ENCODE assay signal across 11 mouse cellular contexts in genomic region chr19:44708885-44709284, GRCm38 (mm10). TPM values are rescaled to one million over a fixed set of nuclear protein-coding genes. Genes with fewer than 3 reads are reported as not detected.
DNase-seq lines count a peak whose midpoint lies in the region; ATAC-seq lines count a peak whose summit lies in the region.
"Had no signal": no experiment of that assay in that cellular context is flagged by ENCODE, and none has a peak within 500 bp of the region (broad histone marks: within the 10 kb centered on the region; RNA-seq: fewer than 3 reads in every experiment).

No protein-coding gene starts in this region.

- WGBS in heart, embryonic 16.5 days, result 3% methylated on average over 3 of the region's 3 CpGs
- 75% methylated on average over 3 of the region's 3 CpGs for WGBS in hindbrain, embryonic 14.5 days

- 0 out of 2 replicates have a peak, but pooled peaks cover 2% of the 10 kb centered on the region for H3K9me3 ChIP-seq in heart, embryonic 16.5 days (replicated peaks; ENCODE audit: control insufficient read depth, low read length)
- H3K9me3 ChIP-seq in hindbrain, embryonic 14.5 days (ENCODE audit: control insufficient read depth, low read length), result no peaks in the 10 kb centered on the region

- no peak overlapping the region for H3K27ac ChIP-seq in heart, embryonic 16.5 days (ENCODE audit: low read length)
- no peak overlapping the region for H3K27ac ChIP-seq in hindbrain, embryonic 14.5 days
- H3K27ac ChIP-seq: hindbrain, embryonic 10.5 days had no signal

- peak; percentile 87 for ATAC-seq in heart, embryonic 16.5 days (replicated peaks; ENCODE audit: extremely low read depth, insufficient read depth, low FRiP score)
- ATAC-seq in hindbrain, embryonic 14.5 days (ENCODE audit: low FRiP score), result no peak
- no peak for ATAC-seq in cerebellum, adult (ENCODE audit: insufficient number of reproducible peaks, low FRiP score, low TSS enrichment)

- H3K4me3 ChIP-seq in heart, embryonic 16.5 days (ENCODE audit: low read length), result no peak overlapping the region
- H3K4me3 ChIP-seq in hindbrain, embryonic 14.5 days (replicated peaks; ENCODE audit: low read length), result no peak overlapping the region
- H3K4me3 ChIP-seq: hindbrain, embryonic 10.5 days had no signal

- no peak overlapping the region for H3K9ac ChIP-seq in heart, embryonic 16.5 days (ENCODE audit: low read length)
- H3K9ac ChIP-seq in hindbrain, embryonic 14.5 days, result no peak overlapping the region

- H3K4me1 ChIP-seq in heart, embryonic 16.5 days (ENCODE audit: control insufficient read depth, insufficient read depth, low read length), result peaks cover 8% of the 10 kb centered on the region
- no peaks in the 10 kb centered on the region for H3K4me1 ChIP-seq in hindbrain, embryonic 14.5 days (replicated peaks; ENCODE audit: control insufficient read depth, insufficient read depth, low read length)
- H3K4me1 ChIP-seq: hindbrain, embryonic 10.5 days had no signal

- no peak overlapping the region for H3K4me2 ChIP-seq in heart, embryonic 16.5 days (ENCODE audit: low read depth, low read length)
- no peak overlapping the region for H3K4me2 ChIP-seq in hindbrain, embryonic 14.5 days (replicated peaks)

- no peaks in the 10 kb centered on the region for H3K36me3 ChIP-seq in heart, embryonic 16.5 days (ENCODE audit: control insufficient read depth, insufficient read depth)
- H3K36me3 ChIP-seq in hindbrain, embryonic 14.5 days (replicated peaks; ENCODE audit: control insufficient read depth, insufficient read depth), result no peaks in the 10 kb centered on the region
- H3K36me3 ChIP-seq: hindbrain, embryonic 10.5 days had no signal

- peaks cover 6% of the 10 kb centered on the region for H3K27me3 ChIP-seq in heart, embryonic 16.5 days (ENCODE audit: control insufficient read depth, insufficient read depth, low read length)
- H3K27me3 ChIP-seq in hindbrain, embryonic 14.5 days (ENCODE audit: control insufficient read depth, insufficient read depth, low read length), result peaks cover 25% of the 10 kb centered on the region; the same call in 1 of the 2 replicates

- DNase-seq in kidney, adult 9 months, result peak; percentile 22
- no peak for DNase-seq in kidney, adult 11 months
- peak; percentile 92 to 96 for DNase-seq in adrenal gland, adult (ENCODE audit: inconsistent age in 2 of 2, low spot score in 1 of 2)
- peak; percentile 9 for DNase-seq in lung, postnatal 14 days
- DNase-seq in hindbrain, embryonic 14.5 days (ENCODE audit: low spot score), result no peak
- no peak for DNase-seq in right cerebral cortex, postnatal 10 days (ENCODE audit: low spot score in 2 of 2)
- DNase-seq: cerebellum, adult 2 months; left cerebral cortex, postnatal 4 days had no signal

RNA-seq across cellular contexts. Expression of gene Pax2, which starts 47.0 kb away (rescaled TPM):
- not detected in 2 replicates for polyA plus RNA-seq in heart, embryonic 16.5 days (2015; fragmentation: Nextera tagmentation; extraction: Ambion mirVana)
- polyA plus RNA-seq in hindbrain, embryonic 14.5 days (2014; fragmentation: Nextera tagmentation; extraction: Ambion mirVana), result 18.7 and 22.1 TPM in 2 replicates

Comparison
In these comparisons a context has a peak if more than half of its experiments do, and no peak if none do; other contexts are left out.
1. DNase-seq: peak in kidney, adult 9 months (single experiment), adrenal gland, adult (2 of 2) and lung, postnatal 14 days (single experiment); none in kidney, adult 11 months (single experiment), hindbrain, embryonic 14.5 days (single experiment) and right cerebral cortex, postnatal 10 days (0 of 2).
2. RNA of gene Pax2, which starts 47.0 kb away (polyA plus RNA-seq): 18.7 to 22.1 TPM in hindbrain, embryonic 14.5 days; not detected in heart, embryonic 16.5 days; every median in the first group is over 10 times any median in the second.